Mouse (Mus musculus) kidney, postnatal 14 days (tissue): ENCODE data around the gene Trpm2.
"Not testable (repeated sequence)": the region's sequence is repeated elsewhere in the genome, so short reads cannot be mapped to it uniquely, and the experiment has no call there.

Source experiments
- DNase-seq: peaks from one replicate; pipeline ENCODE4 v3.0.0; 2022; ENCODE audit warnings: mixed read lengths

Gene Trpm2

DNA sequence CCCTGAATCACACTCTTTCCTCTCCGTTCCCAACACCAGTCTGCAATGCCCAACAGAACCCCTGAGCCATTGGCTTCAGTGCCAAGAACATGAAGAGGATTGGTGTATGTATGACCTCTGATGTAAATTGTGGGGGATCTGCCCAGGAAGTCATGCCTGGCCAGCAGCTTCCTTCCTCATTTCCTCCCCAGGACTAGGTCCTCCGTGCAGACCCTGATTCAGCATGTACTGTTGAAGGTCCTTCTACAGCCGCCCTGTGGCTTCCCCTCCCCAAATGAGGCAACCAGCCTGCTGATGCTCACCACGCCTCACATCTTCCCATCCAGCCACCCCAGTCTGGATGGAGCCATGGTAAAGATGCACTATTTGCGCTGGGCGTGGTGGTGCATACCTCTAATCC, at the start of gene Trpm2:
Trpm2 (minus strand) TSS at position 83 of the 400 bp plus-strand sequence.
- no peak for DNase-seq

DNA sequence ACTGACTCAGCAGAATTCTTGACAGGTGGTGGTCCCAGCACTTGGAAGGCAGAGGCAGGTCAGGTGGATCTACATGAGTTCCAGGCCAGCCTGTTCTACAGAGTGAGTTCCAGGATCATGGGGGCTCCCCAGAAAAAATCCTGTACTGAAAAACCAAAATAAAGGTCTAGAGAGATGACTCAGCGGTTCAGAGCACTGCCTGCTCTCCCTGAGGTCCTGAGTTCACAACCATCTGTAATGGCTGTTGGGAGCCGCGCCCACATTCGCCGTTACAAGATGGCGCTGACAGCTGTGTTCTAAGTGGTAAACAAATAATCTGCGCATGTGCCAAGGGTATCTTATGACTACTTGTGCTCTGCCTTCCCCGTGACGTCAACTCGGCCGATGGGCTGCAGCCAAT, 49.6 kb upstream of the Trpm2 start:
- DNase-seq: not testable (repeated sequence)

DNA sequence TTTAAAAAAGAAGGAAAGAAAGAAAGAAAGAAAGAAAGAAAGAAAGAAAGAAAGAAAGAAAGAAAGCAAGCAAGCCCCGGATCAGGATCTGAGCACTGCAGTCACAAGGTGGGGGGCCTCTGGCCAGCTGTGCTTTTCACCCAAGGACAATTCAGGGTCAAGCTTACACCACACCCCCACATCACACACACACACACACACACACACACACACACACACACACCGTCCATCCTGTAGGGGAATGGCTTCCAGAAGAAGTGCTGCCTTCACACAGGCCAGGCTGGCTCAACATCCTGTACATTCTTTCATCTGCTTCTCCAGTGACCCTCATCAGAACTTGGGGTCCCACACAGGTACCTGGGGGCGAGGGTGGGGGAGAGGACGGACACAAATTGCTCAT, 48.9 kb upstream of the Trpm2 start:
- no peak for DNase-seq

DNA sequence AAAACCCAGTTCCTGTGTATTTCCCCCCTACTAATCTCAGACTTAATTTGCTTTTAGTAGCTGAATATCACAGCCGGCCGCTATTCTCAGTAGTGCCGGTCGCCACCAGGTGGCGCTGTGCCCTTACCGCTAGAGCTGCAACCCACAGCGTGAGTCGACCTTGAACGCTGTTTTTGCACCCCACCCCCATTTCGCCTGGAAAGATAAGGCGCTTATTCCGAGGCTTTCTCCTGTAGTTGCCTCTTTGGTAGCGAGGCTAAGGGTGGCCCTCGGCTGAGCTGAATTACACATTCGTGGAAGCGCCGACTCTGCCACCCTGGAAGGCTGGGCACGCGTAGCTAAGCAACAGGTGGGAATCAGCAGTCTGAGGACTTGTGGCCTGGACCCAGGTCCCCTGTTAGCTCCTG, 48.4 kb upstream of the Trpm2 start:
- DNase-seq: peak; percentile 85

DNA sequence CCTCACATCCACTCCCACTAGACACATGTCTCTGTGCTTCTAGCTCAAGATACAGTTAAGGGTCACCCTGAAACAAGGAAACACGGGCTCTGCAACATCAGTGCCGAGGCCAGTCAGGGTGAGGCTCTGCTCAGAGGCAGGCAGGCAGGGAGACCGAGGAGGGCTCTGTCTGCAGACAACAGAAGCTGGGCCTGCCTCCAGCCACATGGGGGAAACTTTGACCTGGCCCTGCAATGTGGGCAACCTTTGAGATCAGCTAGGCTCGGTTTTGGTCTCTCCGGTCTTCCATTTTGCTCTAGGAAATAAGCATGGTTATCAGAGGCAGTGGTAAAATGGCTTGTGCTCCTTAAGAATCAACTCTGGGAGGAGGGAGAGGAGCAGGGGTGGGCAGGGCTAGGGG, 46.0 kb upstream of the Trpm2 start:
- peak; percentile 39 for DNase-seq

DNA sequence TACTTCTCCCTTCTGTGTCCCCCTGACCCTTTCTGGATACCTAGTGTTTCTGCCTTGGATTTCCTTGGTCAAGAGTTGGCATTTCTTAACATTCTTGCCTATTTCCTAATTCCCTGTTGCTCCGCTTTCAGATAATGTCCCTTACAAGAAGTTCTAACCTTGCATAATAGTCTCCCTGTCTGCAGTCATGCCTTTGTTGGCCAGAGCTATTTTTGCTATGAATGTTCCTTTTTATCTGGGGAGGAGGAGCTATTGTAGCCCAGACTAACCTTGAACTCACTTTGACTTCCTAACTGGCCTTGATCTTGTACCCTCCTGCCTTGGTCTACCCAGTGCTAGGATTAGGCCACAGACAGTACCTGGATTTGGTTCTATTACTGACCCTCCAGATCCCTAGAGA, 45.1 kb upstream of the Trpm2 start:
- DNase-seq: no peak

DNA sequence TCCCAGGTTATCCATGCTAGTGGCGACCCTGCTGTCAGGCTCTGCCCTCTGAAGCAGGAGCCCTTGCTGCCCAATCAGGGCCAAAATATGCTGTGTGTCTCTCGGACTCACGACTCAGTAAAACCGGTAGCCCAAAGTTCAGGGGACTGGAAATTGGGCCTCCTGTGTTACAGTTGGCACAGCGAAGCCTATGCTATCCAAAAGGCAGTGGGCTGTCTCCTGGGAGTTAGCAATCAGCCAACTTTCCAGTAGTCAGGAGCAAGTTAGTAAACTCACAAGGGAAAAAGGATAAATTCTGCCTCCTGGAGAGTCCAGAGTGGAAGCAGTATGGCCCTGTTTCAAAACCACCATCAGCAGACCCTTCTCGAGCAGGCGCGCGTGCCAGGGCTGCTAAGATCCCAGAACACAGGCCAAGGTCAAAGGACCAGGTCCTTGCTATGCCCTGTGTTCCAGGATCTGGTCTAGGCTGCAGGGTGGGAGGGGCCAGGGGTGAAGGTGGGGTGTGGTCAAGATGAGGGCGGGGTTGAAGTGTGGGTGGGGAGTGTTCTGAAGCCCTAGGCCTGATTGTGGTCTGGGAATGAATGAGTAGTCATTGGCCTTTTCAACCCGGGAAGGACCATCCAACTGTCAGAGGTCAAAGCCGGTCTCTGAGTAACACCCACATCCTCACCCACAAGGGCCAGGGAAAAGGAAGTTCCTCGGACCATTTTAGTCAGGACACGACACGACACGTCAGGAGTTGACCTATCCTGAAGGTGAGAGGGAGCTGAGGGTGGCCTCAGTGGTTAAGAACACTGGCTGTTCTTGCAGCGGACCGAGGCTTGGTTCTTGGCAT, 42.5 kb upstream of the Trpm2 start:
- DNase-seq: no peak

DNA sequence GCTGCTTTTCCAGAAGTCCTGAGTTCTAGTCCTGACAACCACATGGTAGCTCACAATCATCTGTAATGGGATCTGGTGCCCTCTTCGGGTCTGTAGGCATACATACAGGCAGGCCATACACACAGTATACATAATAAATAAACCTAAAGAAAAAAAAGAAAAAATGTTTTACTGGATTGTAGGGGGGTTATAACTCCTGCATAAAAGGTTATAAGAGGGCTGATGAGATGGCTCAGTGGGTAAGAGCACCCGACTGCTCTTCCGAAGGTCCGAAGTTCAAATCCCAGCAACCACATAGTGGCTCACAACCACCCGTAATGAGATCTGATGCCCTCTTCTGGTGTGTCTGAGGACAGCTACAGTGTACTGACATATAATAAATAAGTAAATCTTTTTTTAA, 40.8 kb upstream of the Trpm2 start:
- not testable (repeated sequence) for DNase-seq

DNA sequence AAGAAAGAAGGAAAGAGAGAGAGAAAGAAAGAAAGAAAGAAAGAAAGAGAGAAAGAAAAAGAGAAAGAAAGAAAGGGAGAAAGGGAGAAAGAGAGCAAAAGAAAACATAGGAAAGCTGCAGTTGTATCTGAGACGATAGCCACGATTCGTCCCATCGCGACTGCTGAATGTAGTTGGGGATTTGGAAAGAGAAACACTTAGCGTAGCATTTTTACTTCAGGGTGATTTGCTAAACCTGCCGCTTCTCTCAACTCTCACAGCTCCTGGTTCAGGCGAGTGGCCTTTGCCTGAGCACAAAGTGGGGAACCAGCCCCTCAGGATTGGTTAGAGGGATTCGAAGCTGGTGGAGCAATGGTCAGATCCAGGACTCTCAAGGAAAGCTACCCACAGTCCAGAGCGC, 40.0 kb upstream of the Trpm2 start:
- no peak for DNase-seq

DNA sequence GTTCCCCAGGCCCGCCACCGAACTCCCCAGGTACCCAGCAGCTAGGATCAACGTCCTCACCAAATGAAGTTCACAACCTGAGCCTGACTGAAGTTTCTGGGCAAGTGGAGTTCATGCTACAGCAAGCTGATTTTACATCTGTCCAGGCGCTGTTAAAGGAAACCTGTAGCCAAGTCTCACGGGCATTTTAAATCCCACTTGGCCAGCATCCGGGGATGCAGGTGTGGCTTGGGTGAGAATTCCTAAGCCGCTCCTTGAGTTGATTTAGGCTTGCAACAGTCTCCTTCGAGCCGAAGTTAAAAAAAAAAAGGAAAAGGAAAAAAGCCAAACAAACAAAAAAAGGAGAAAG, 39.6 kb upstream of the Trpm2 start, which contains the start of gene Pfkl:
Pfkl (minus strand) TSS at position 139 of the 349 bp plus-strand sequence.
- DNase-seq: no peak

DNA sequence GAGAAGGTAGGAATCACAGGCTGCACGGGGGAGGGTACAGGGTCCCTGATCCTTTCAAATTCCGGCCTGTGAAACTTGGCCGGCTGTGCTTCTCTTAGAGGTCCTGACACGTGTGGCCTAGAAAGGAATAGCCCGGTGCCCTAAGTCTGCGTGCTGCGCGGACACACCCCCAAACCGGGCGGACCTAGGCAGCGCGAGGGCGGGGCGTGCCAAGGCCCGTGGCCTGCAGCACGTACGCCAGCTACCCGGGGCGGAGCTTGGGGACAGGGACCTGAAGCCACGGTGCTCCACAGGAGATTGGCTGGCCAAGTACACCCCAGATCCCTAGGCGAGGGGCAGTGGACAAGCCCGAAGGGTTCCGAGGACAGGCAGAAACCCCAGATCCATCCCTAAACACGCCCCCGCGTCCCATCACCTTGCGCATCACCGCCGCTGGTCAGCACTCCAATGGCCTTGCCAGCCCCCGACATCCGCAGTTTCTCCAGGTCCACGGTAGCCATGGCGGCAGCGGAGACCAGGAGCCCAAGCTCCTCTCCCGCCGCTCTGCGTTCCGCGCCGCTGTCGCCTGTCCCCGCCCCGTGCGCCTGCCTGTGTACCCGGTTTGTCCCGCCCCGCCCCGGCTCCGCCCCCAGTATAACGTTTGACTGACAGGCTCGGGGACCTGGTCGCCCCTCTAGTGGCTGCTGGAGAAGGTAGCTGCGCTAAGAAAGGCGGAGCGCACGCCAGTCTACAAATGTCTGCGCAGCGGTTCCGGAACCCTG, 39.0 kb upstream of the Trpm2 start:
- peak; percentile 98 for DNase-seq

DNA sequence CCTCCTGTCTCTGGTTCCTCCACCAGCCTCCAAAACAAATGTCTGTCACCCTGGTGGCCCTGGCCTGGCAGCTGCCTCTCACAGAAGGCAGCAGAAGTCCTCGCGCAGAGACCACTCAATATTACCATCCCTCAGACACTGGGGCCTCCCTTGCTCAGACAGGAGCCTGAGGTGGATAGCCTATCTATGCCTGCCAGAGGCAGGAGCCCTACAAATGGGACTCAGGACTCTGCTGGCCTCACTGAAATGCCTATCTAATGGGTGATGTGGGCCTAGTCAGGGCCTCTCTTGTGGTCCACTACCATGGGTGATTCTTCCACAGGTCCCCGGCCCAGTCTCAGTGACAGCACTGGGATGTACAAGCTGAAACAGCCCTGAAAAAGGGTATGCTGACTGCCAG, 37.8 kb upstream of the Trpm2 start:
- no peak for DNase-seq

DNA sequence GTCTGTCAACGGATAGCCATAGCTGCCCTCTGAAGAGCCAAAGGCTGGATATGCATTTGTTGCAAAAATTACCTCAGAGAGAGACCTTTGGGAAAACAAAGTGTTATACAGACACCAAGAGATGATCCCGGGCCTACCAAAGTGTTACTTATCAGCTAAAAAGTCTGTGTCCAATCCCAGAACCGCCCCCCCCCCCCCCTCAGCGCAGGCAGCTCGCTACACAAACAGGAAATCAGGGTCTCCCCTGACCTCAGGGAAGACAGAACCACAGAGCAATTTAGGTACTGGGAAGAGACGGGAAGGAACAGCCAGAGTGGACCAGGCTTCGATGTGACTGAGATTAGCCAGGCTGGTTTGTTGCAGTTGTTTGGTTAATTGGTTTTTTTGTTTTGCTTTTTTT, 36.8 kb upstream of the Trpm2 start:
- no peak for DNase-seq

DNA sequence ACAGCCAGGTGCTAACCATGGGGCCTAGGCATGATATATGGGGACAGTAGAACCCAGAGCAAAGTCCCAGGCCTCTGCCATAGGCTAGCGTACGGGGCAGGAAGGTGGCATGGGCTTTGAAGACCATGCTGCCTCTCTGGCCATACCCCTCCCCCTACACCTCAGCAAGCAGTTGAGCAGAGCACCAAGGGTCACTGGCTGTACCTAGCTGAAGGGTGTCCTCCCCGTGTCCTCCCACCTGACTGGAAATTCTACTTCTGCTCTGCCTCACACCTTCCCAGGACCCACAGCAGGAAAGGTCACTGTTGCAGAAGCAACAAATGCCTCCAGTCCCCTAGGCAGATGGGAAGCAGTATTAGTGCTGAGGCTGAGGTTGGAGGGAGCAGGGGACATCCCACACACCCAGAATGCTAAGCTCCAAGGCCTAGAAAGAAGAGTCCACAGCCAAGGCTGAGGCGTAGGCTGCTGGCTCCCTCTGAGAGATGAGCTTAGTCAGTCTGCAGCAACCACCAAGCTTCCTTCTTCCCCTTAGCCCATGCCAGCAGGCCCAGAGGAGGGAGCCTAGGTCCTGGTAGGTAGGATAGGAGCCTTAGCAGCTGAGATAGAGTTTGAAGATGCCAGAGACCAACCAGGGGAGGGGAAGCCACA, 35.6 kb upstream of the Trpm2 start:
- peak; percentile 24 for DNase-seq

DNA sequence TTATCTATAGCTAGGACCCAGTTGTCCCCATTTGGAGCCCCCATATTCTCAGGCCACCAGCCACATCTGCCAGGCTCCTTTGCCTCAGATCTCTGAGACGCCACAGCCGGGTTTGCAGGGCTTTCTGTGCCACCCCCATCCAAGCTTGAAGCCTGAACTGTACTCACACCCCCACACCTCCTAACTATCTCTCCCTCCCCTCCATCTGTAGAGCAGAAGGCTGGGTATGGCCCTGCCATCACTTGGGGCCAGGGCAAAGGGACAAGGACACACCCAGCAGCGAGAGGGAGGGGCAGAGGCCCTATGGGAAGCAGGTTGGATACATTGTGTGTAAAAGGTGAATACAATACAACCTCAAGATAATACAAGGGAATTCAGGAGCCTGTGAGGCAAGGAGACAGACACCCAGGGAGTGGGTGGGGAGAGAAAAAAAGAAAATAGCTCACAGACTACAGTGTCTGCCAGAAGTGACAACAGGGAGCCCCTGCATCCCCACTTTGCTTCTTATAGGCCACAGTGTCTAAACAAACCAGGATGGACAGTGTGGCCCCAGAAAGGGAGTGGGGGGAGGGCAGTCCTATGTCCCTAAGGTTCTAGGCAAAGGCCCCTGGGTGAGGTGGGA, 34.2 kb upstream of the Trpm2 start:
- DNase-seq: no peak

DNA sequence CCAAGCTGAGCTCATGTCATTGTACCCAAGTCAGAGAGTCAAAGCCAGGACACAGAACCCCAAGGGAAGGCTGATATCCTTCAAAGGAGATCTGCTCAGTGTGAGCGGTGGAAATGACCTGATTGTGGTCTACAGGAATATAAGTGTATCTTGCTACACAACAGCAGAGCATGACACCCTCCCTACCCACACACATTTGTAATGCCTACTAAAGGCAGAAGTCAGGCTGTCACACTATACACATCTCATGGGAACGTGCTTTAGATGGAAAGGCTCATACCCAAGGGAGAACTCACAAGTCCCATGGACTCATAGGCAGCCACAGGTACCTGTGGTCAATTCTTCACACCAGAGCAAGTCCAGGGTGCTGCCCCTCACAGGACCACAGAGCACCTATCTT, 32.0 kb upstream of the Trpm2 start:
- DNase-seq: no peak

DNA sequence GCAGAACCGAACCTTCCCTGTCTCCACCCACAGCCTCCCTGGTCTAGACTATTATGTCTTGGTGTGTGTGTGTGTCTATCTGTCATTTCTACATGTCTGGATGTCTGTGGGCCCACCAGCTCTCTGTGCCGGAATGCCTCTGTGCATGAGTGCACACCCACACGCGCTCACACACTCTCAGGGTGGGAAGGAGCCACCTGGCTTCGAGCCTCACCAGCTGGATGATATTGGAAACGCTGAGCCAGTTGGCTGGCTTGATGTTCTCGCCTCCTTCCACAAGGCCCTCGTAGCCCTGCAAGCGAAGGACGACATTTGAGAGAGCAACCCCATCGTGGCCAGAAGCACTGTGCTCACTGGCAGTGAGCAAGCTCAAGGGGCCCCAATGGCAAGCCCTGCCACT, 31.4 kb upstream of the Trpm2 start:
- DNase-seq: no peak

DNA sequence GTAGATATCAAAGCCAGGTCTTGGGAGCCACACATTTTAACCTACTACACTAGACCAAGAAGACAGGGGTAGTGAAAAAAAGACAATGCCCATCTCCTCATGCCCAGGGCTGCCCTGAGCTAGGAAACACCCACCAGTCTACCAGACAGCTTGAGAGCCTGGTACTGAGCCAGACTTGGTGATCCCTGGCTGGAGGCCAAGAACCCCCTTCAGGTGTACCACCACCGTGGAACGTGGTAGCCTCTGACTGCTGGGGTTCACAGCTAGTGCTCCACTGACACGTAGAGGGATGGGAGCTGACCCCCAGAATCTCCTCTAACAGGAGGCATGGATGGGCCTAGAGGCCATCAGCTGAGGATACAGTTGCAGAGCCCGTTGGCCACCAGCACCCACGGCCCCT, 29.8 kb upstream of the Trpm2 start:
- DNase-seq: no peak

DNA sequence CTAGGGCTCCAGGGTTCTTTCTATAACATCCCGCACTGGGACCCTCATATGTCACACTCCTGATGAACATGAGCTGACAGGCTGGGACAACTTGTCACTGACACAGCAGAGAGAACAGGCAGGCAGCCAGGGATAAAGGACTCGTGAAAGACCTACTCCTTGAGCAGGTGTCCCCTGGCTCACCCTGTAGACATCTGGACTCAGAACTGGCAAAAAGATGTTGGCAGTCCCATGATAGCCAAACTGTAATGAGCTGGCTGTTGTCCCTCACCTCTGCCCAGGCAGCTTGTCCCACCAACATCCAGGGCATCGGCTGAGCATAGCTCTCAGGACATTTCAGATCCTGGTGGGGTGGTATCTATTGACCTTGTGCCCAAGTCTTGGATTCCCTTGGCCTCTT, 25.3 kb upstream of the Trpm2 start:
- DNase-seq: no peak

DNA sequence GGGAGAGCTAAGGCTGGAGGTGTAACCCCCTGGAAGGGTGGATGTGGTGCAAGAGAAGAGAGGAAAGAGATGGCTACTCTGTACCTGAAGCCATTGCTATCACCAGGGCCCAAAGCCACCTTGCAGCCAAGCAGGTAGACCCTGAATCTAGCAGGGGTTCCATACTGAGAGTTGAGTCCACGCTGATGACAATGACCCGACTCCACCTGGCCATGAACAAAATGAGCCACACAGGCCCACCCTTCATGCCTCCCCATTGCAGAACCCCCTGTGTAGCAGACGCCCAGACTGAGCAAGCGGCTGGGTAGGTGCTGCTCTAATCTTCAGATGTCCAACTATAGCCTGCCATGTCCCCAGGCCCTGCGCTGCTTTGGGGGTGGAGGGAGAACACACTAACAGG, 15.4 kb upstream of the Trpm2 start:
- no peak for DNase-seq

DNA sequence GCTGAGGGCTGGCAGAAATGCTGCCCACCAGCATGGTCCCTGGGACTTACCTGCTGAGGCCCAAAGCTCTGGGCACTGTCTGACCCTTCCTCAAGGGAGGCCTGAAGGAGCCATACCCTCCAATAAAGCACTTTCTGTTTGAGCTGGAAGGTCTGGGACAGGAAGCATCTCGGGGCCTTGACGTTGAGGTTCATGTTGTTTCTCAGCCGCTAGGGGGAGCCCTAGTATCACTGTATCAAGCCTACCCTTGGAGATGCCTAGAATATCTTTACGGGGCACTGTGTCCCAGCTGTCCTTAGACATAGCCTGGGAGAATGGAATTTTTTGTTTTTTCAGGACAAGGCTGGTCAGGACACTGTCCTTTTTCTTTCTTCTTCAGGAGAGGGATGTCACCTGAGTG, 14.3 kb upstream of the Trpm2 start:
- DNase-seq: peak; percentile 84

DNA sequence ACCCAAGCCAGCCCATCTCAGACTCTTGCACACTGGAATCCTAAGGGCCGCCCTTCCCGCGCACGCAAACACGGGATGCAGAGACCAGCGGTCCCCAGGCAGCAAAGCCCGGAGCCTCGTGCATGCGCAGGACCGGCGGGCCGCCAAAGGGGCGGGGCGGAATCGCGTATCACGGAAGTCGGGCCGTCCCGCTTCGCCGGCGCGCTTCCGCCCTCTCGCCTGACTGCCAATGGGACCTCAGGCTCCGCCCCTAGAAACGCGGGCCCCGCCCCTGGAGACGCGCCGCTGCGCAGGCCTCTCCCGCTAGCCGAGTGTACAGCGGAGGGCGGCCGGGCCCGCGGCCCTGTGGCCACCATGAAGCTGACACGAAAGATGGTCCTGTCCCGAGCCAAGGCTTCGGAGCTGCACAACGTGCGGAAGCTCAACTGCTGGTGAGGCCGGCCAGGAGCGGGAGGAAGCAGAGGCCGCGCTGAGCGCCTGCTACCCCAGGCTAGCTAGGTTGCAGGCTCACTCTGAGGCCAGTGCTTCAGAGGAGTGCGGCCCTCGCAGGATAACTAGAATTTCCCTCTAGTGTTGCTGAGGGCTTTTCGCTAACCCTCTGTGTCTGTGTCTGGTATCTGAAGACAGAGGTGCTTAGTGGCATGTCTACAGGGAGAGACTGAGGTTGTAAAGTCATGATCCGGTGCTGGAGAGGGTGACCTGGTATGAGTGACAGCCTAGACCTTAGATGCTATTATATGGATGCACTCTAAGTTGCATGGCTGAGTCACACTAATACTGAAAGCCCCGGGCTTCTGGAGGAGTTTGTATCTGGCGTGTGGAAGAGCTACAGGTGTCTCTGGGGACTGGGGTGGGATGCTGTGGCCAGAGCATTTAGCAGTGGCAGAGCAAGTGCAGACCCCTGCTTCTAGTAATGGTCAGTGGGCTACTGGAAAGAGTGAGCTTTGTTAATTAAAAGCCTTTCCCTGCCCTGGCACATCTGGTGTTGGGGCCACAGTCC, 8.3 kb upstream of the Trpm2 start, which contains the start of gene 1810043G02Rik:
1810043G02Rik (plus strand) TSS at position 174 of the 1,000 bp plus-strand sequence.
- peak; percentile 100 for DNase-seq
